Mouse (Mus musculus) testis, adult 2 months (tissue): ENCODE measurements at regions not wholly inside any gene's neighbourhood (a gene's known extent, or its start where the extent isn't known, plus 50 kb on each side); places are given as distances from the start of the nearest gene placed in this dataset.

Experiments
- CTCF ChIP-seq: fragments of 200-500 bp; IDR thresholded peaks from 2 replicates; pipeline ENCODE4 v1.5.1; 2012; ENCODE audit warnings: low read depth, mild to moderate bottlenecking, inconsistent platforms, low read length, moderate library complexity; ENCODE audit not compliant: control insufficient read depth, insufficient read depth, insufficient replicate concordance
- POLR2A ChIP-seq: fragments of 200-500 bp; IDR thresholded peaks from 2 replicates; pipeline ENCODE4 v1.6.1; 2012; ENCODE audit warnings: low read depth, mild to moderate bottlenecking, inconsistent platforms, low read length, moderate library complexity; ENCODE audit not compliant: control insufficient read depth

GRCm38 (mm10) chr3:144356103-144356947, 151.3 kb upstream of the Lmo4 start:
- TF ChIP-seq CTCF (no peak), POLR2A (no peak)
